Mouse (Mus musculus): ENCODE measurements around the gene Gm10318.
A peak's percentile ranks its signal among the peaks of the same experiment; 100 is the strongest.

Gene Gm10318

GRCm38 (mm10) chr10:77890987-77891565 lies 38.4 kb downstream of the Gm10318 start:
- DNase-seq (ENCODE audit: low spot score in 2 of 2): no peak

GRCm38 (mm10) chr10:77895562-77895961 lies 42.9 kb downstream of the Gm10318 start:
- DNase-seq (ENCODE audit: low spot score in 2 of 2): no peak

GRCm38 (mm10) chr10:77900126-77900525 lies 47.5 kb downstream of the Gm10318 start:
- DNase-seq (ENCODE audit: low spot score in 2 of 2): no peak

- no peak for DNase-seq (ENCODE audit: low spot score in 2 of 2)
Observed at GRCm38 (mm10) chr10:77900903-77901818, 48.5 kb downstream of the Gm10318 start.

GRCm38 (mm10) chr10:77901871-77902210 lies 49.2 kb downstream of the Gm10318 start:
- DNase-seq (ENCODE audit: low spot score in 2 of 2): no peak

- DNase-seq (ENCODE audit: low spot score in 2 of 2): peak; percentile 4 to 18
Observed at GRCm38 (mm10) chr10:77902211-77902893, 49.7 kb downstream of the Gm10318 start, which contains the start of gene Lrrc3. Gene Lrrc3 (minus strand): TSS chr10:77902536.

- no peak for DNase-seq (ENCODE audit: low spot score in 2 of 2)
Observed at GRCm38 (mm10) chr10:77902894-77903715, 50.4 kb downstream of the Gm10318 start.
